Mouse (Mus musculus) heart, postnatal 10 days (tissue): ENCODE data around the gene Atxn1. TPM values are rescaled to one million over a fixed set of nuclear protein-coding genes. Genes with fewer than 3 reads are reported as not detected.
A peak's percentile ranks its signal among the peaks of the same experiment; 100 is the strongest.

ENCODE experiments used
- DNase-seq, 2 experiments: peaks; one replicate each; pipeline ENCODE4 v3.0.0; 2021
- intact Hi-C: fragments of 180-260 bp; cut with DNase I; formaldehyde crosslinking; loops from one replicate; pipeline ENCODE4 v1.15.1; 2025
- total RNA-seq, 2 experiments: library from RNA; stranded (reverse); gene quantifications; 2 replicates each; pipeline ENCODE4 v1.2.3; 2021

The Atxn1 gene
- total RNA-seq, 2 experiments from 2014 or later = 40.6 to 49.1 TPM

DNA sequence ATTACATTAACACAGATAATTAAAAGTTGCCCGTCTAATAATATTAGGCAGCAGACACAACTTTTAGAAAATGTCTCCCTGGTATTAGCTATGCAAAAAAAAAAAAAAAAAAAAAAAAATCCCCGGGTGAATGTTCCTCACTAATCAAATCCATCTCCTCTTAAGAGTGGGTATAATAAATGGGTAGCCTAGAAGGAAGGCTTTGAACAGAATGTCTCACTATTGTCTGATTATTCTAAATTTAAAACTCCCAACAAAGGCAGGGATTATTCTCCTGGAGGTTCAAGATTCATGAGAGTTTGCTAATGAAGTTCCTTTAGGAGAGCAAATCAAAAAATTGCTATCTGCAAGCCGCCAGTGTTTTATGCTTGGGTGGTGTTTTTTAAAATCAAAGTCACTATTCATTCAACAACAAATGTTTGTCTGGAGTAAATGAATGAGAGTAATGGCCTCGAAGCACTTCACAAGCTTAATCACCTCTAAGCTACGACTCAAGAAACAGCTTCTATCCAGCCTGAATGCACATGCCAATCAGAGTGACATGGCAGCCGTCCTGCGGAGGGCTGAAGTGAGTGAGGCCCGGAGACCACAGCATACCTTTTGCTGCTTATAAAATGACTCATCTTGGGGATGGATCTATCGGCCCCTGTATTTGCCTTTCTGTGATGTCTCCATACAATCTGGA lies 158.8 kb downstream of the Atxn1 start:
- DNase-seq = no peak
- intact Hi-C loops = no loop called here

- peak; percentile 52 to 66 for DNase-seq
- intact Hi-C loops = no loop called here
Measured at GRCm38 (mm10) chr13:45802620-45803410, 162.0 kb downstream of the Atxn1 start.

GRCm38 (mm10) chr13:45798248-45798647 lies 166.6 kb downstream of the Atxn1 start:
- intact Hi-C loops = no loop called here
- no peak for DNase-seq

DNA sequence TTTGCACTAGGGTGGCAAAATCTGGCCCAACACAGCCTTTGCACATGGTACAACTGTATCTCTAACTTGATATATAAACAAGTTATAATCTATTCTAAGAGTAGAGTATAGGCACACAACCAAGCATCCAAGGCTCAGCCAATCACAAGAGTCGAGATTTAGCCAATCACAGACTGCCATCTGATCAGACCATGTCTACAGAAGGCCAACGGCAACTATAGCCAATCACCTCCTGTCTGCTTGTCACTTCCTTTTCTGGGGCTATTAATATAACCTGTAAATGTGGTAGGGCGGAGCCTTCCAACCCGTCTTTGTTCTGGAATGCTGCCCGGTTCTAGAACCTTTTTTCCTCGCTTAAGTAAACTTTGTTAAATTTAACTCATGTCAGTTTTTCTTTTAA lies 167.1 kb downstream of the Atxn1 start:
- intact Hi-C loops = no loop called here

GRCm38 (mm10) chr13:45796286-45796685 lies 168.5 kb downstream of the Atxn1 start:
- intact Hi-C loops = no loop called here
- peak in 1 of 2 experiments; percentile 24 for DNase-seq

More for the DNA sequence above, 167.1 kb downstream of the Atxn1 start:
- peak in 1 of 2 experiments; percentile 22 for DNase-seq

DNA sequence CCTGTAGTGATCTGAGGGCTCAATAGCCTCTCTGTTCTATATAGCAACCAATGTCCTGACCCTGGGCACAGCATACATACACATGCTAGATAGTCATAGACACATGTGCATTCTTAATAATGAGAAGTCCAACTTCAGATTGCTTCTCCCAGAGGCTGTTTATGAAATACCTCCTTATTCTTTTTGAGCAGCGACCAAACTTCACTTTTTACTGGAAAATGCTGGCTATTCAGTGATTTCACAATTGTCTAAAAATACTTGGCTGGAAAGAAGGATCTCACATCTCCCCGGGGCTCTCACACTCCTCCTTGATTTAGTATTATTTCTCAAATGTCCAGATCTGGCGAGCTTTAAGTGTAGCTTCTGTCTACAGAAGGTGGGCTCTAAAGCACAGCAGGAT lies 171.0 kb downstream of the Atxn1 start:
- intact Hi-C loops = no loop called here
- DNase-seq = no peak

GRCm38 (mm10) chr13:45786409-45786808 lies 178.4 kb downstream of the Atxn1 start:
- intact Hi-C loops = no loop called here
- peak in 1 of 2 experiments; percentile 13 for DNase-seq

DNA sequence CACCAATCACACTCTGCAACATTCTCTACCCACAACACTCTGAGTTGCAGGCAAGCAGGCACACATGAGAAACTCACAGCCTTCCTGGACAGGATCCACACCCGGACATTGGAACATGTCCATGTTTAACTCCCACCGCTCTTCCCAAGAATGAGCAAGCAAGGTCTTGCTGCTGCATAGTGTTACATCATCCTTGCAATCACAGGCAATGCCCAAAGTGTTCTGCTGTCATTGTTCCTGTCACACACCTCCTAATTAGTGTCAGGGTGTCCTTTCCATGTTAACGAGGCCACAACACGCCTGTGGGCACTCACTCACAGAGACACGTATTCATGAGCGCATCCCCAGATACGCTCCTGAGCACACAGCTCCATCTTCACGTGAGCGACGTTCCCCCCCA lies 181.1 kb downstream of the Atxn1 start:
- intact Hi-C loops = no loop called here

DNA sequence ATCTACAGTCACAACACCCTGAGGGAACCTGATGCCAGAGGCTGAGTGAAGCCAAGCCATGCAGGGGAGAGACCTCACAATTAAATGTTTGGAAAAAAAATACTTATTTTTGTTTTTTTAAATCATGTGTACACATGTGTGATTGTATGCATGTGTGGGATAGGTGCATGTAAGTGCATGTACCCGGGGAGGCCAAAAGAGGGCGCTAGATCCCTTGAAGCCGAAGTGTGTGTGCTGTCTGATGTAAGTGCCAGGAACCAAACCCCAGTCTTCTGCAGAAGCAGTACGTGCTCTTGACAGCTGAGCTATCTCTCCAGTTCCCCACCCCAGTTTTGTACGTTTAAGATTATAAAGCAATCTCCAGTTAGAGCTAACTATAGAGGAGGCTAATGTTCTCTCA lies 186.1 kb downstream of the Atxn1 start:
- DNase-seq = no peak
- intact Hi-C loops = no loop called here

More for the DNA sequence above, 181.1 kb downstream of the Atxn1 start:
- peak; percentile 45 to 51 for DNase-seq

GRCm38 (mm10) chr13:45778171-45778570 lies 186.6 kb downstream of the Atxn1 start:
- intact Hi-C loops = no loop called here
- DNase-seq = no peak

DNA sequence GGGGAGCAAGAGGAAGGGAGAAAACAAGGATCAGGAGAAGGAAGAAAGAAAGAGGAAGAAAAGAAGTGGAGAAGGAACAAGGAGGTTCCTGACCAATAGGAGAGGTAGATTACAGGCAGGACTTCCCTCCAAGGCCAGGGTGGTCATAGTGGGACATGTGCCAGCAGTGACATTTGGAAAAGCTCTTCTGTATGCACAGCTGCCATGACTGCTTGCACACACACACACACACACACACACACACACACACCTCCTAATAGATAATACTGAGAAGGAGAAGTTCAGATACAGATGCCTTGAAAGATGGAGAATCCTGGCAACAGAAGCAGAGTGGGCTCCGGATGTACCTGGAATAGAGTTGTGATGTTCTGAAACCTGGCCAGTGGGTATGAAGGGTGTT lies 189.3 kb downstream of the Atxn1 start:
- intact Hi-C loops = no loop called here
- no peak for DNase-seq

- intact Hi-C loops = no loop called here
Measured at GRCm38 (mm10) chr13:45773381-45774168, 191.2 kb downstream of the Atxn1 start.

GRCm38 (mm10) chr13:45769757-45770156 lies 195.1 kb downstream of the Atxn1 start:
- DNase-seq = no peak
- intact Hi-C loops = loop anchor here (5.0 kb wide), 1 partner anchor 58 kb away; no protein-coding TSS in a partner anchor

More at GRCm38 (mm10) chr13:45773381-45774168, 191.2 kb downstream of the Atxn1 start:
- DNase-seq = no peak

GRCm38 (mm10) chr13:45768250-45768649 lies 196.6 kb downstream of the Atxn1 start:
- intact Hi-C loops = loop anchor here (5.0 kb wide), 1 partner anchor 59 kb away; no protein-coding TSS in a partner anchor
- DNase-seq = no peak

DNA sequence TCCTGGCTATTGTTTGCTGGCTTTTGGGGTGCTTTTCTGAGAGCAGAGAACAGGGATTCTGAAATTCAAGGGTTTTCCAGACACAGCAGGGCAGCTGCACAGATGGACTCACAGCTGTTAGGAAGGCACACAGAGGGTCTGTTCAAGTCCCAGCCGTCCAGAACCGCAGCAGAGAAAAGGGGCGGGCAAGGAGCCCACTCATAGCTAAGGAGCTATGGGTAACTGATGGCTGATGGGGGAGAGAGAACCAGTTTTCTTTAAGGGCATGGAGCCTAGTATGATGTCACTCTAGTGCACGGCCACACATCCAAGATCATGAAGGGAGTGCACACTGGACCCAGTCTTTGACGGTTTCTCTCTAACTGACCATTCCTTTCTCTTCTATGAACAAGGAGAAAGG lies 200.5 kb downstream of the Atxn1 start:
- DNase-seq = no peak
- intact Hi-C loops = no loop called here

- DNase-seq = peak; percentile 78 to 80
- intact Hi-C loops = no loop called here
Measured at GRCm38 (mm10) chr13:45762278-45762677, 202.5 kb downstream of the Atxn1 start.

DNA sequence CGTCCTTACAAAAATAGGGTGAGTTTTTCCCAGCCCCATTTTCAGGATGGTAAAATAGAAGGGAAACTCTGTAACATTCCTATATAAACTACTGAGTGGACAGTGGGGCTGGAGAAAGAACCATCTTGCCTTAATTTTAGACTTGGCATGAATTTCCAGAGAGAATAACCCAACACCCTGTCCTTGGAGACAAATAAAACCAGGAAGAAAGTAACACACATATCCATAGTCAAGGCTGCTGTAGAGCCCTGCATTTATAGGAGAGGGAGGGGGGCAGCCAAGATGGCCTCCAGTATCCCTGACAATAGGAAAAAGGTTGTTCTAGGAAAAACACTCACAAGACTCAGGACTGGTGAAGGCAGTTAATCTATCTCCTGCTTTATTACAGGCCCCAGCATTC lies 210.3 kb downstream of the Atxn1 start:
- no peak for DNase-seq
- intact Hi-C loops = no loop called here

- intact Hi-C loops = no loop called here
- DNase-seq = no peak
Measured at GRCm38 (mm10) chr13:45752498-45752897, 212.3 kb downstream of the Atxn1 start.

DNA sequence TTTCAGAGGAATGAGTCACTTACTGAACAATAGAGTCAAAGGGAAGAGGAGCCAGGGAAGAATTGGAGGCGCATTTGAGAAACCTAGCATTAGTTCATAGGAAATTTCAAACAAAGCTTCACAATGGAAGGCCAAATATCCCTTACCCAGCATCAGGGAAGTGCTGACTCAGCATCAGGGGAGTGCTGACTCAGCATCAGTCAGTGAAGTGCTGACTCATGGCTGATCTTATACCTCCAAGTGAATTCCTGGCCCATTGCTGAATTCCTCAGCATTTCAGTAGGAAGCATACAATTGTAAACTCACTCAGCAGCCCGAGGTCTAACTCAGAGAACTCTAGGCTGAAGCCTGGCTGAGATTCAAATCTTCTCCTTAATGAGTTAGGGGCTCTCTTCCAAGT lies 213.6 kb downstream of the Atxn1 start:
- intact Hi-C loops = no loop called here
- peak in 1 of 2 experiments; percentile 26 for DNase-seq

GRCm38 (mm10) chr13:45750627-45751026 lies 214.2 kb downstream of the Atxn1 start:
- intact Hi-C loops = no loop called here
- no peak for DNase-seq

DNA sequence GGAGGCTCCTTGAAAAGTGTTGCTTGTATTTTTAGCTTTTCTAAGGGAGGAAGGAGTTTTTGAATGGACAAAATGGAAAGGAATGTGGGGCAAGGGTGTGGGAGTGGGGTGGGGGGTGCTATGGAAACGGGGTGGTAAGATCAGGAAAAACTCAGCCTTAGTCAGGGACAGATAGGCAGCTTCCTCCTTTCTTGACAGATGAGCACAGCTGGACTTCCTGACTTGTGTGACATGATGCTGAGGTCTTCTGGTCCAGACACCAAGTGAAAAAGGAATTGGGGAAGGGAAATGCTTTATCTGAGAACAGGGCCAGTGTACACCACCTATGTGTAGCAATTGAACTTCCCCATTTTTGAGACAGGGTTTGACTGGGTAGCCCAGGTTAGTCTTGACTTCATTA lies 214.9 kb downstream of the Atxn1 start:
- intact Hi-C loops = no loop called here
- DNase-seq = peak; percentile 47 to 53
